Mouse (Mus musculus): ENCODE measurements around the gene Adsl.

The Adsl gene

GRCm38 (mm10) chr15:81006127-81006735, 57.9 kb downstream of the Adsl start:
- DNase-seq (ENCODE audit: low read depth, low spot score) = no peak

- DNase-seq (ENCODE audit: low read depth, low spot score) = no peak
These were observed 59.0 kb downstream of the Adsl start for GRCm38 (mm10) chr15:81007339-81007738.

- no peak for DNase-seq (ENCODE audit: low read depth, low spot score)
These were observed 59.6 kb downstream of the Adsl start for GRCm38 (mm10) chr15:81007905-81008304.

DNA sequence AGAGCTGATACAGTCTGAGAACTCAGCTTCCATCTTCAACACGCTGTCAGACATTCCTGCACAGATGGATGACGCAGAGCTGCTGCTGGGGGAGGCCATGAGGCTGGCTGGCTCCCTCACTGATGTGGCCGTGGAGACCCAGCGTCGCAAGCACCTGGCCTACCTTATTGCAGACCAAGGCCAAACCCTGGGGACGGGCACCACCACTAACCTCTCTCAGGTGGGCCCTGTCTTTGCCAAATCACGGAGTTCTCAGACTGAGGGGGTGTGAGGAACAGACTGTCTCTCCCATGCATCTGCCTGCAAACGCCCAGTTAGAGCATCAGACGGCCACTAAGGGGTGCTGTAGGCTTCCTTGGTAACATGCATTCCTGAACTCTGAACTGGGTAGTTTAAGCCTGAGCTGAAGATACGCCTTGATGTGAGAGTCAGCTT, 60.4 kb downstream of the Adsl start:
- DNase-seq (ENCODE audit: low read depth, low spot score) = peak; percentile 32

DNA sequence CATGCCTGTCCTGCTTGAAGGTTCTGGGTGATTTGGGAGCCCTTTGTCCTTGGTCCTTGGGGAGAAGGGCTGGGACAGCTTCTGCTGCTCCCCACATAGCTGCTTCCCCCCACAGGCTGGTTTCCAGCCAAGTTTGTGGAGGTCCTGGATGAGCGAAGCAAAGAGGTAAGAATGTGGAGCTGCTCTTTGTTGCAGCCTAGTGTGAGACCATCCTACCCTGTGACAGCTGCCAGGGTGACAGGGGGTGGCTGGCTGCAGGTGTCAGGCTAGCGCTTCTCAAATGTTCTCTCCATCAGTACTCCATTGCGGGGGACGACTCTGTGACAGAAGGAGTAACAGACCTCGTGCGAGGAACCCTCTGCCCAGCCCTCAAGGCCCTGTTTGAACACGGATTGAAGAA, 61.8 kb downstream of the Adsl start:
- DNase-seq (ENCODE audit: low read depth, low spot score) = no peak

- DNase-seq (ENCODE audit: low read depth, low spot score) = no peak
These were observed 63.2 kb downstream of the Adsl start for GRCm38 (mm10) chr15:81011523-81011922.

DNA sequence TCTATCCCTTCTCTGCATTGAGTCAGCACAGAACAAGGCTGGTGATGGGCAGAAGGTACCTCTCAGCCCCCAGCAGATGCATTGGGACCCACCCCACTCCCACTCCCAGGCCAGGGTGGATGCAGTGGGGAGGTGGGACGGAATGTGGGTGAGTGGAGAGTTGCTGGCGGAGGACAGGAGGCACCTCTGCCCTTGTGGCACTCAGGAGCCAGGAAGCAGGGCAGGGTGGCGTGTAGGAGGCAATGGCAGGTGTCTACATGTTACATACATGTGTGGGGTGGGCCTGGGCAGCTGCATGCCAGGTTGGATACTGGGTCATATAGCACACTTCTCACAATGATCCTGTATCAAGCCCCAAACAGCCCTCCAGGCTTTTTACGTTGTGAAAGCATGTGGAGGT, 64.1 kb downstream of the Adsl start:
- DNase-seq (ENCODE audit: low read depth, low spot score) = no peak

DNA sequence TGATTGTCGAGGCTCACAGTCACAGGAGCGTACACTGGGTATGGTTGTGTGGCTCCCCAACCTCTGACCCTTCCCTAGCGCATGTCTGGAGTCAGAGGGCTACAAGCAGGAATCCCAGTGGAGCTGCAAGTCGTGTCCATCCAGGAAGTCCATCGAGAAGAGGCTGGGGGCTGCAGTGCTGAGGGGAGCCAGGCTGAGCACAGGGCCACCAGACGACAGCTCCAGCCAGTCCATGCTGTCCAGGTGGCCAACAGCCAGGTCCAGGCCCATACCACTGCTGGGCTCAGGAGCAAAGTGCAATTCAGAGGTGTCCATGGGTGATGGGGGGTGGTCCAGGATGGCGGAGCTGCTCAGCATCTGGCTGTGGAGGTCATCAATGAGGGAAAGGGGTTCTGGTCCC, 64.9 kb downstream of the Adsl start:
- no peak for DNase-seq (ENCODE audit: low read depth, low spot score)

GRCm38 (mm10) chr15:81015068-81015744, 66.9 kb downstream of the Adsl start:
- DNase-seq (ENCODE audit: low read depth, low spot score) = no peak

DNA sequence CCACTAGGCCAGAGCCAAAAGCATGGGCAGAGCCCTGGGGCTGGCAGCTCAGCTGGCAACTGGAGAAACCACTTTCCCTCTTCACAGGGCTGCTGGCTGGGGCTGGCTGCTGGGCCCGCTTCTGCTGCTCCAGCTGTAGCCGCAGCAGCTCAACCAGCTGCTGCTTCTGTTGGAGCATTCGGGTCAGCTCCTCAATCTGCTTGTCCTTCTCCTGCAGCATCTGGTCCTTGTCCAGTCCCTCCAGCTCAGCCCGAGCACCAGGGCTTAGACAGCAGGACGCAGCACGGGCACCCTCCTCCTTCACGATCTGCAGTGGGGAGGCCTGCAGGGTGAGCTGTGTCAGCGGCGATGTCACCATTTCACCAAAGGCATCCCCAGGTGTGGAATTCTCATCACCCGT, 68.2 kb downstream of the Adsl start:
- no peak for DNase-seq (ENCODE audit: low read depth, low spot score)

DNA sequence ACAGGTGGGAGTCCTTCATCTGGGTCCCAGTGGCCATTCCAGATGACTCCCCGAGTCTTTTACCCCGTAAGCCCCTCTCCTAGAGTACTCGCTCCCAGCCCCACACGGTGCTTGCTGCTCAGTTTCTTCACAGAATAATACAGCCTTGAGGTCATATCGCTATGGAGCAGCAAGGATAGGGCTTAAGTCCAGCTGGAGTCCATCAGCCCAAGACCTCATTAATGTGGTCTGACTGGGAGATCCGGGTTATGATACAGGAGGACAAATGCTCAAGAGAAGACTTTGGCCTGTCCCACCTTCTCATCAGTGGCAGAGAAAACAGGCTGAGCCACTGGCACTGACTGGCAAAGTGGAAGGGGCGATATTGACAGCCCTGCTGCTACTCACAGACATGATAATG, 69.0 kb downstream of the Adsl start:
- DNase-seq (ENCODE audit: low read depth, low spot score) = no peak

Measured in CD4-positive helper T cell, adult 2 months (primary cell).